Mouse (Mus musculus): Measurements from ENCODE around the gene Gm4131. TPM values are rescaled to one million over a fixed set of nuclear protein-coding genes. Genes with fewer than 3 reads are reported as not detected.

Gm4131 gene
- polyA plus RNA-seq, 1 experiment from 2014 or later: 0.30 TPM

- Histone ChIP-seq H3K4me3 (ENCODE audit: low read length) (no peak overlapping the region), H3K9me3 (ENCODE audit: low read length) (no peaks in the 10 kb centered on the region), H3K4me1 (ENCODE audit: insufficient read depth, low read length) (no peaks in the 10 kb centered on the region), H3K9ac (replicated peaks; ENCODE audit: low read length) (no peak overlapping the region), H3K27ac (ENCODE audit: low read length) (no peak overlapping the region), H3K4me2 (replicated peaks; ENCODE audit: low read depth, low read length) (no peak overlapping the region), H3K27me3 (ENCODE audit: insufficient read depth, low read length) (no peaks in the 10 kb centered on the region), H3K36me3 (ENCODE audit: insufficient read depth, low read length) (no peaks in the 10 kb centered on the region)
- no peak for ATAC-seq (ENCODE audit: low FRiP score, low TSS enrichment)
- WGBS: 93% methylated on average over 2 of the region's 2 CpGs
These were observed 128.9 kb downstream of the Gm4131 start for GRCm38 (mm10) chr14:62437806-62438205.

- ATAC-seq (ENCODE audit: low FRiP score, low TSS enrichment): no peak
- 29% methylated on average over 2 of the region's 2 CpGs for WGBS
- Histone ChIP-seq H3K27me3 (ENCODE audit: insufficient read depth, low read length) (no peaks in the 10 kb centered on the region), H3K36me3 (ENCODE audit: insufficient read depth, low read length) (no peaks in the 10 kb centered on the region), H3K4me1 (ENCODE audit: insufficient read depth, low read length) (no peaks in the 10 kb centered on the region), H3K4me2 (replicated peaks; ENCODE audit: low read depth, low read length) (no peak overlapping the region), H3K27ac (ENCODE audit: low read length) (no peak overlapping the region), H3K9me3 (ENCODE audit: low read length) (no peaks in the 10 kb centered on the region), H3K4me3 (ENCODE audit: low read length) (no peak overlapping the region), H3K9ac (replicated peaks; ENCODE audit: low read length) (no peak overlapping the region)
These were observed 141.4 kb downstream of the Gm4131 start for GRCm38 (mm10) chr14:62425277-62425691.

DNA sequence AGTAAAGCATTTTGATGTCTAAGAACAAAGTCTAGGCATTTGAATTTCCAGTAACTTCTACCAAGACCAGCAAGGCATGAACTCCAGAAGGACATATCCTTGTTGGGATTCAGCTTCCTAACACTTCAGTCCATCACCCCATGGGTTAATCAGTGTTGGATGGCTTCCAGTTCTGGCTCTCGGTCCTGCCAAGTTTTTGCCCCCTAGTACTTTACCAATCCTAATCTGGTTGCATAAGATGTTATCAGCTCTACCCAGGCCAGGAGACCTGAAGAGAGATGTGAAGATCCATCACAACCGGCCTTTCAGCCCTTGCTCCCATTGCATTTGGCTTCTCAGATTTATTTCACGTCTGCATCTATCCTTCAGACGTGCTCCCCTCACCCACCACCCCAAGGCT lies 144.5 kb downstream of the Gm4131 start:
- WGBS: 65% methylated on average over 4 of the region's 4 CpGs
- no peaks in the 10 kb centered on the region for H3K4me1 ChIP-seq (ENCODE audit: insufficient read depth, low read length)
- ATAC-seq (ENCODE audit: low FRiP score, low TSS enrichment): no peak
- no peaks in the 10 kb centered on the region for H3K9me3 ChIP-seq (ENCODE audit: low read length)
- H3K4me2 ChIP-seq (replicated peaks; ENCODE audit: low read depth, low read length): no peak overlapping the region
- H3K4me3 ChIP-seq (ENCODE audit: low read length): no peak overlapping the region
- H3K36me3 ChIP-seq (ENCODE audit: insufficient read depth, low read length): no peaks in the 10 kb centered on the region
- no peak overlapping the region for H3K27ac ChIP-seq (ENCODE audit: low read length)
- no peak overlapping the region for H3K9ac ChIP-seq (replicated peaks; ENCODE audit: low read length)
- no peaks in the 10 kb centered on the region for H3K27me3 ChIP-seq (ENCODE audit: insufficient read depth, low read length)

GRCm38 (mm10) chr14:62417501-62417900 lies 149.2 kb downstream of the Gm4131 start:
- no peak overlapping the region for H3K27ac ChIP-seq (ENCODE audit: low read length)
- no peaks in the 10 kb centered on the region for H3K27me3 ChIP-seq (ENCODE audit: insufficient read depth, low read length)
- H3K9ac ChIP-seq (replicated peaks; ENCODE audit: low read length): no peak overlapping the region
- H3K4me3 ChIP-seq (ENCODE audit: low read length): no peak overlapping the region
- no peak overlapping the region for H3K4me2 ChIP-seq (replicated peaks; ENCODE audit: low read depth, low read length)
- no peaks in the 10 kb centered on the region for H3K36me3 ChIP-seq (ENCODE audit: insufficient read depth, low read length)
- WGBS: 79% methylated on average over 3 of the region's 3 CpGs
- H3K4me1 ChIP-seq (ENCODE audit: insufficient read depth, low read length): 0 out of 2 replicates have a peak, but pooled peaks cover 5% of the 10 kb centered on the region
- ATAC-seq (ENCODE audit: low FRiP score, low TSS enrichment): no peak
- H3K9me3 ChIP-seq (ENCODE audit: low read length): no peaks in the 10 kb centered on the region

GRCm38 (mm10) chr14:62416742-62417134 lies 150.0 kb downstream of the Gm4131 start:
- H3K4me3 ChIP-seq (ENCODE audit: low read length): no peak overlapping the region
- 26% methylated on average over 1 of the region's 1 CpGs for WGBS
- no peak overlapping the region for H3K9ac ChIP-seq (replicated peaks; ENCODE audit: low read length)
- H3K4me1 ChIP-seq (ENCODE audit: insufficient read depth, low read length): 0 out of 2 replicates have a peak, but pooled peaks cover 5% of the 10 kb centered on the region
- H3K27ac ChIP-seq (ENCODE audit: low read length): no peak overlapping the region
- H3K27me3 ChIP-seq (ENCODE audit: insufficient read depth, low read length): no peaks in the 10 kb centered on the region
- H3K9me3 ChIP-seq (ENCODE audit: low read length): no peaks in the 10 kb centered on the region
- H3K4me2 ChIP-seq (replicated peaks; ENCODE audit: low read depth, low read length): no peak overlapping the region
- no peak for ATAC-seq (ENCODE audit: low FRiP score, low TSS enrichment)
- H3K36me3 ChIP-seq (ENCODE audit: insufficient read depth, low read length): no peaks in the 10 kb centered on the region

DNA sequence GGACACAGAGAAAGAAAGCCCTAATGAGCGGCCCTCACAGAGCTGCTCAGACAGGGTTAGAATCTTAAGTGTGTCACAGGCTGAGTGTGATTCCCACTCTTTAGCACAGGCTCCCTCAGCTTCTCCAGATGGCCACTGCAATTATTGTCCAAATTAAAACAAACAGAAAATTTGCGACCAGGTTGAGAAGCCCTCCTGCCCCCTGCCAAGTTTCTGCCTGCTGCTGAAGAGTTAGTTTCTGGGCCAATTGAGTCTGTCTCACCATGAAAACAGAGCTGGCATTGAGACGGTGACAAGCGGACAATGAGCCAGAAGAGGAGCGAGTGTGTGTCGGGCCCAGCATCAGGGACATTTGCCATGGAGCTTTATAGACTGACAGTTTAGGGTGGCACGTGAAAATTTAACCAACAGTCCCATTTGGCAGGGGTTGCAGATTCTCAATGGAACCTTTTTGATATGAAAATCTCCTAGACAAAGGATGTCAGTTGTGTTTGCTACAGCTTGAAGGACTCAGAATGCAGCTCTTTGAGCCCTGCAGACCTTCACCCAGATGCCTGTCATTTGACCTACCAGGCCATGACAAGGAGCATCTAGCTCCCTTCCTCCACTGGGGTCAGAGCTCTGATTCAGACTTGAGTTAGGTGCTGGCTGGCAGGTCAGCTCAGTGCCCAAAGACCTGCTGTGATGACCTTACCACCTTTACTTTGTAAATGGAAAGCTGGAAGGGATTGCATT lies 150.5 kb downstream of the Gm4131 start:
- Histone ChIP-seq H3K36me3 (ENCODE audit: insufficient read depth, low read length) (no peaks in the 10 kb centered on the region), H3K4me1 (ENCODE audit: insufficient read depth, low read length) (0 out of 2 replicates have a peak, but pooled peaks cover 5% of the 10 kb centered on the region), H3K27ac (ENCODE audit: low read length) (no peak overlapping the region), H3K9ac (replicated peaks; ENCODE audit: low read length) (no peak overlapping the region), H3K9me3 (ENCODE audit: low read length) (no peaks in the 10 kb centered on the region), H3K27me3 (ENCODE audit: insufficient read depth, low read length) (no peaks in the 10 kb centered on the region), H3K4me2 (replicated peaks; ENCODE audit: low read depth, low read length) (no peak overlapping the region), H3K4me3 (ENCODE audit: low read length) (no peak overlapping the region)
- ATAC-seq (ENCODE audit: low FRiP score, low TSS enrichment): no peak
- 52% methylated on average over 7 of the region's 7 CpGs for WGBS

Other genes with a start within 250 kb of the Gm4131 start
- not detected in 2 replicates for gene Gucy1b2, start 110.6 kb downstream of the Gm4131 start, polyA plus RNA-seq (2015; fragmentation: Nextera tagmentation; extraction: Ambion mirVana)
- 7.0 and 8.9 TPM in 2 replicates for gene Fam124a, start 11.2 kb downstream of the Gm4131 start, polyA plus RNA-seq (2015; fragmentation: Nextera tagmentation; extraction: Ambion mirVana)
- not detected in 2 replicates for gene Serpine3, start 96.7 kb upstream of the Gm4131 start, polyA plus RNA-seq (2015; fragmentation: Nextera tagmentation; extraction: Ambion mirVana)
- 22.9 and 25.6 TPM in 2 replicates for gene Ints6, start 194.2 kb upstream of the Gm4131 start, polyA plus RNA-seq (2015; fragmentation: Nextera tagmentation; extraction: Ambion mirVana)

Data from kidney, embryonic 16.5 days (tissue).